Mouse (Mus musculus): Measurements from ENCODE around the gene Creb5. TPM values are rescaled to one million over a fixed set of nuclear protein-coding genes. Genes with fewer than 3 reads are reported as not detected.

Creb5 gene
- polyA plus RNA-seq, 1 experiment, result 4.5 TPM

DNA sequence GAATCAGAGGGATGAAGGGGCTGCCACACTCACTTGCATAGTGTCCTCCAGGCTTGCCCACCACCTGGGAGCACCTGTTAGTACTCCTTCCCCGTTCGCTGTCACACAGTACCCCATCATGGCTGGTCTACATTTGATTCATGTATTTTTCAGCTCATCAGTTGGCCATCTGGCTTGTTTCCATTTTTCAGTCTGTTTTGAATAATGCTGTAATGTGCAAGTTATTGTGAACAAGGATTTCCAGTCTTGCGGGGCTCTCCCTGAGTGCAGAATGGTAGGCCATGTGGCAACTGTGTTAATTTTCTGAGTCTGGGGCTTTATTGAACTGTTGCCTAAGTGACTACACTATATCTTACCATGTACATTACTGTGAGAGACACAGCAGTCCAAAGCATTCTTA lies 369.4 kb downstream of the Creb5 start:
- Histone ChIP-seq H3K27ac (ENCODE audit: insufficient read depth, low read length) (no peak overlapping the region), H3K4me3 (ENCODE audit: insufficient read depth, low read length) (no peak overlapping the region), H3K4me1 (ENCODE audit: control insufficient read depth, insufficient read depth, low read length) (peaks cover 5% of the 10 kb centered on the region; the same call in 1 of the 2 replicates)
- TF ChIP-seq POLR2A (IDR thresholded peaks at IDR 0.05; ENCODE audit: low read depth, low read length) (no peak), CTCF (IDR thresholded peaks at IDR 0.05; ENCODE audit: borderline replicate concordance, insufficient read depth, low read length) (no peak)

DNA sequence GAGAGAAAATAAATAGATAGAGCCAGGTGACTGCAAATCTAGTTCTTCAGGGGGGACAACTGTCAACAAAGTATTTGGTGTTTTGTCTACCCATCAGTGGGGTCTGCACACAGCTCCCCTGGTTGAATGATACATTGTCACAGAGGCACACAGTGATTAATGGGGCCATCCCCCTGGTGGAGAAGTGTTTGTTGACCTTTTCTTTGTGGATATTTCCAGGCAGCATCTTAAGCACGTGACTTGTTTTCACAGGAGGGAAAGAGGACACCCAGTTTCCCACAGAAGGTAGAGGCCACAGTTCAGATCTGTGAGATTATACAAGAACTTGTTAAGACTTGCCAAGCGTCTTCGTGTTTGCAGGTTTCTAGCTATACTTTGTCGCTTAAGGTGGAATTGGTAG lies 370.4 kb downstream of the Creb5 start:
- H3K27ac ChIP-seq (ENCODE audit: insufficient read depth, low read length), result no peak overlapping the region
- peaks cover 5% of the 10 kb centered on the region; the same call in 1 of the 2 replicates for H3K4me1 ChIP-seq (ENCODE audit: control insufficient read depth, insufficient read depth, low read length)
- no peak for TF ChIP-seq POLR2A (IDR thresholded peaks at IDR 0.05; ENCODE audit: low read depth, low read length)
- no peak overlapping the region for H3K4me3 ChIP-seq (ENCODE audit: insufficient read depth, low read length)

DNA sequence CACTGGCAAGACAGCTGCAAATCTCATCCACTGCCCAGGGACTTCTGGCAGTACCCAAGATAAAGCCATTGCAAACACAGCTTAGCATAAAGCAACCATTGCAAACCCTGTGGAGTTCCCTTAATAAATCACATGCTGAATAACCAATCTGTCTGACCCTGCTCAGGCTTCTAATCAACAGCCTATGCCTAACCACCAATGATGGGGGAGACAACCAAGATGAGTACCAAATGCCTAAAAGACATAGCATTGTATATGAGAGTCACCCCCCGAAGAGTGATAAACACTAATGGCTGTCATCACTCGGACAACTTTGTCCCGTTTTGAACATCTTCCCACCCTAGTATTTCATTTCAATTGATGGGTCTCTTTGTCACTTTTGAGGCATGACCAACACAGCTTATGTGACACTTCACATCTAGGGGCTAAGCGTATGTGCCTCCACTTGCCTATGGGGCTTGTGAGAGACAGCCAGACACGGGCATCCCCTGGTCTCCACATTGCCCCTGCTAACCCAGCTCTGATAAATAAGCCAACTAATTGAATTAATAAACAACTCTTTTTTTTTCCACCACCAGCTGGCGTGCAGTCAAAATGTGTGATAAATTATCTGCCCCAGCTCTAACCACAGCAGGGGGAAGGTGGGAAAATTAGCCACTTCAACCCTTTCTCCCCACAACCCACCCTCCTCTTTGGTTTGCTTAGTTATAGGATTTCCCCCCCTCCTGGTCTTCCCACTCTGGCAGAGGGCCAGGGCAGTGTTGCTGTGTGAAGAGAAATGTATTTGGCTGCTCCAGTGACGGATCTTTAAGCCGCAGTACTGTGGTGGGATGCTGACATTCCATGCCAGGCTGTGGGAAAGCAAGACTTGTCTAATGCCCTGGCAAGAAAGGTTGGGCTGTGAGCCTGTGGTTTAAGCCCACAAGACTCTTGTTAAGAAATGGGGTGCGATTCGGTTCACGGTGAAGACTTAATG lies 376.1 kb downstream of the Creb5 start:
- H3K4me1 ChIP-seq (ENCODE audit: control insufficient read depth, insufficient read depth, low read length), result no peaks in the 10 kb centered on the region
- H3K4me3 ChIP-seq (ENCODE audit: insufficient read depth, low read length), result no peak overlapping the region
- H3K27ac ChIP-seq (ENCODE audit: insufficient read depth, low read length), result no peak overlapping the region
- TF ChIP-seq CTCF (IDR thresholded peaks at IDR 0.05; ENCODE audit: borderline replicate concordance, insufficient read depth, low read length) (no peak), POLR2A (IDR thresholded peaks at IDR 0.05; ENCODE audit: low read depth, low read length) (no peak)

DNA sequence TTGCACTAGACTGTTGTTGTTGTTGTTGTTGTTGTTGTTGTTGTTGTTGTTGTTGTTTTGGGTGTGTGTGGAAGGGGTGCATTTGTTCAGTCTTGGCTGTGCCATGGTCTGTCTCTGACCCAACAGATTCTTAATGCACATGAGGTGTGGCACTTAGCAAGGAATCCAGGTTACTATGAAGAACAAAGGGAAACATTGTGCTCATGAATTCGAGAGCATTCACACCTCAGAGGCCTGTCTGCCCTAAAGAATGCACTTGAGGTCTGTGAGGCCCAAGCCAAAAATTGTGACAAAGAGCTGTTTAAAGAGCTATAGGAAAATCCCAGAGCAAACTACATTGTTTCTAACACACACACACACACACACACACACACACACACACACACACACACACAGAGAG lies 377.7 kb downstream of the Creb5 start:
- Histone ChIP-seq H3K4me3 (ENCODE audit: insufficient read depth, low read length) (no peak overlapping the region), H3K4me1 (ENCODE audit: control insufficient read depth, insufficient read depth, low read length) (no peaks in the 10 kb centered on the region), H3K27ac (ENCODE audit: insufficient read depth, low read length) (no peak overlapping the region)
- no peak for TF ChIP-seq CTCF (IDR thresholded peaks at IDR 0.05; ENCODE audit: borderline replicate concordance, insufficient read depth, low read length)
- TF ChIP-seq POLR2A (IDR thresholded peaks at IDR 0.05; ENCODE audit: low read depth, low read length), result no peak

DNA sequence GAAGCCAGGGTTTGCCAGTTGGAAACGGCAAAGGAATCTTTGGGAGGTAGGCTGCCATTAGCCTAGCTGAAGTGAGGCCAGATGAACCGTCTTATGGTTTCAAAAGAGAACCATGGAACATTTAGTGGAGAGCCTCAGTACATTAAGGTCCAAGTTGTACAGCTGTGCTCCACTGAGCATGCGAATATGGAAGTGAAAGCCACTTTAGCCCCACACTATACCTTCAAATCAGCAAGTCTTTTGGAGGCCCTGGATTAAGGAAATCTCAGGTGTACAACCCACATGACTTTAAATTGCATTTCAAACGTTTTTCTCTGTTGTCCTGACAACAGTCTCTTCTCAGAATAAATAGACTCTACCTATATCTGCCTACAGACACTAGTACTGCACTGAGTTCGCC lies 379.4 kb downstream of the Creb5 start:
- Histone ChIP-seq H3K4me1 (ENCODE audit: control insufficient read depth, insufficient read depth, low read length) (no peaks in the 10 kb centered on the region), H3K4me3 (ENCODE audit: insufficient read depth, low read length) (no peak overlapping the region), H3K27ac (ENCODE audit: insufficient read depth, low read length) (no peak overlapping the region)
- TF ChIP-seq CTCF (IDR thresholded peaks at IDR 0.05; ENCODE audit: borderline replicate concordance, insufficient read depth, low read length), result no peak
- TF ChIP-seq POLR2A (IDR thresholded peaks at IDR 0.05; ENCODE audit: low read depth, low read length), result no peak

DNA sequence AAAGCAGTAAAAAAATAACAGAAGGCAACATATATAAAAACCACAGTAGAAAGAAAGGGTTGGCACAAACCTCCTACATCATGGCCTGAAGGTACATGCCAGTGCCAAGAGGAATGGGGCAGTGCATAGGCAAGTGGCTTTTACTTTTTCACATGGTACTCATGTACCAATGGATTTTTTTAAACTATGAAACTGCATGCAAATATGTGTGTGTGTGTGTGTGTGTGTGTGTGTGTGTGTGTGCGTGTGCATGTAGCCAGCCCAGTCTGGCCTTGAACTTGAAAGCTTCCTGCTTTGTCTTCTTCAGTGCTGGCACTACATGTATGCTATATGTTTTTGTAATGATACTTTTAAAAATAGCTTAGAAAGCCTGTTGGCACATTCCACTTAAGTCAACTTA lies 391.2 kb downstream of the Creb5 start:
- H3K4me3 ChIP-seq (ENCODE audit: insufficient read depth, low read length), result no peak overlapping the region
- H3K27ac ChIP-seq (ENCODE audit: insufficient read depth, low read length), result no peak overlapping the region
- no peak for TF ChIP-seq POLR2A (IDR thresholded peaks at IDR 0.05; ENCODE audit: low read depth, low read length)
- no peaks in the 10 kb centered on the region for H3K4me1 ChIP-seq (ENCODE audit: control insufficient read depth, insufficient read depth, low read length)

GRCm38 (mm10) chr6:53680046-53680445 lies 393.0 kb downstream of the Creb5 start:
- Histone ChIP-seq H3K4me3 (ENCODE audit: insufficient read depth, low read length) (no peak overlapping the region), H3K4me1 (ENCODE audit: control insufficient read depth, insufficient read depth, low read length) (no peaks in the 10 kb centered on the region), H3K27ac (ENCODE audit: insufficient read depth, low read length) (no peak overlapping the region)
- TF ChIP-seq POLR2A (IDR thresholded peaks at IDR 0.05; ENCODE audit: low read depth, low read length), result no peak
- no peak for TF ChIP-seq CTCF (IDR thresholded peaks at IDR 0.05; ENCODE audit: borderline replicate concordance, insufficient read depth, low read length)

GRCm38 (mm10) chr6:53684416-53684815 lies 397.3 kb downstream of the Creb5 start:
- Histone ChIP-seq H3K27ac (ENCODE audit: insufficient read depth, low read length) (no peak overlapping the region), H3K4me1 (ENCODE audit: control insufficient read depth, insufficient read depth, low read length) (no peaks in the 10 kb centered on the region), H3K4me3 (ENCODE audit: insufficient read depth, low read length) (no peak overlapping the region)
- no peak for TF ChIP-seq CTCF (IDR thresholded peaks at IDR 0.05; ENCODE audit: borderline replicate concordance, insufficient read depth, low read length)
- no peak for TF ChIP-seq POLR2A (IDR thresholded peaks at IDR 0.05; ENCODE audit: low read depth, low read length)

DNA sequence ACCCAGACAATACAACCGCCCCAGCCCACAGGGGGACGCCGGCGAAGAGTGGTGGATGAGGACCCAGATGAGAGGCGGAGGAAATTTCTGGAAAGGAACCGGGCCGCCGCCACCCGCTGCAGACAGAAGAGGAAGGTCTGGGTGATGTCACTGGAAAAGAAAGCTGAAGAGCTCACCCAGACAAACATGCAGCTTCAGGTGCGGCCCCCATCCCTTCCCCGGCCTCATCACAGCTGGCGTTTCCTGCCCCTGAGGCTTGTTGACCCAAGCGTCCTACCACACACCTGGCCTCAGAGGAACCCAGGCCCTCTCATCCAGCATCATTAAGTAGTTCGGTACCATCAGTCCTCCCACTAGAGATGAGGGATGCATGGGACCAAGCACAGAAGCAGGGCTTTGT lies 398.3 kb downstream of the Creb5 start:
- H3K4me1 ChIP-seq (ENCODE audit: control insufficient read depth, insufficient read depth, low read length), result no peaks in the 10 kb centered on the region
- TF ChIP-seq CTCF (IDR thresholded peaks at IDR 0.05; ENCODE audit: borderline replicate concordance, insufficient read depth, low read length), result no peak
- no peak for TF ChIP-seq POLR2A (IDR thresholded peaks at IDR 0.05; ENCODE audit: low read depth, low read length)
- H3K27ac ChIP-seq (ENCODE audit: insufficient read depth, low read length), result no peak overlapping the region
- no peak overlapping the region for H3K4me3 ChIP-seq (ENCODE audit: insufficient read depth, low read length)

DNA sequence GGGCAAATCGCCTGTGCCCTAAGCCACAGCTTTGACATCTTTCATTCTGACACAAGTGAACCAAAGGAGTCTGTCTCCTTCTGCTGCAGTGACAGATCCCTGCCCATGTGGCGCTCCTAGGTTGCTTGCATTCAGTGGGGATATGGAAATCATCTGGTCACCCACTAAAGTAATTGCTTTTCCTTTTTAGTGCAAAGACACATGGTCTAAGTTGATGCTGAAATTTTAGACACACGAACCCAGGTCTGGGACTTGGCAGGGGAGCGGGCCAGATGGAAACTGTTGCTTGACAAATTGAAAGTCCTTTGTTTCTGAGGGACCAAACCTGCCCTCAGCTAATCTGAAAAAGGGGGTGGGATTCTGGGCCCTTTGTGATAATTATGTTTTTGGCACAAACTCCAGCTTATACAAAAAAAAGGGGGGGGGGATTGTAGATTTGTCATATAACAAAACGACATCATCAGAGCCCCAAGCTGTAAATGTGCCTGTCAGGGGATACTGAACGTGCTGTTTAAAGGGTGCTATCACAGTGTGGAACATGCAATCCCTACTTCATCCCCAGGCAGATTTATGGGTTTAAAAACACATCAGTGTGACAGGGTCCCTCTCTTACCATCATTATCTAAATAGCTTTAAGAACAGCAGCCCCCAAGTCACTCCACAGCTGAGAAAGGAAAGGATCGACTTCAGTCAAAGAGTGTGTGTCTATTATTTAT lies 401.9 kb downstream of the Creb5 start:
- no peak for TF ChIP-seq POLR2A (IDR thresholded peaks at IDR 0.05; ENCODE audit: low read depth, low read length)
- TF ChIP-seq CTCF (IDR thresholded peaks at IDR 0.05; ENCODE audit: borderline replicate concordance, insufficient read depth, low read length), result no peak
- Histone ChIP-seq H3K4me1 (ENCODE audit: control insufficient read depth, insufficient read depth, low read length) (no peaks in the 10 kb centered on the region), H3K27ac (ENCODE audit: insufficient read depth, low read length) (no peak overlapping the region), H3K4me3 (ENCODE audit: insufficient read depth, low read length) (no peak overlapping the region)
